Mouse (Mus musculus) T-helper 1 cell (primary cell): ENCODE data around the gene Sppl2b.

ENCODE experiments used
- in situ Hi-C: fragments of 300-600 bp; cut with MboI, MseI; formaldehyde crosslinking; loops from one replicate; pipeline ENCODE4 v1.15.1; 2025; ENCODE audit warnings: high pct_unique_total_duplicates

The Sppl2b gene

GRCm38 (mm10) chr10:80896581-80897485 is 41.8 kb downstream of the Sppl2b start:
- in situ Hi-C loops: no loop called here

GRCm38 (mm10) chr10:80897861-80898510 is 42.9 kb downstream of the Sppl2b start:
- in situ Hi-C loops: no loop called here

- in situ Hi-C loops: no loop called here
These were observed 44.0 kb downstream of the Sppl2b start for GRCm38 (mm10) chr10:80899074-80899473.

GRCm38 (mm10) chr10:80899591-80900317 is 44.7 kb downstream of the Sppl2b start:
- in situ Hi-C loops: no loop called here

- in situ Hi-C loops: no loop called here
These were observed 45.5 kb downstream of the Sppl2b start, which contains the start of gene Timm13 for GRCm38 (mm10) chr10:80900318-80901247. TSS of gene Timm13 (minus strand) at chr10:80900969.

GRCm38 (mm10) chr10:80901409-80902272 is 46.6 kb downstream of the Sppl2b start:
- in situ Hi-C loops: no loop called here

- in situ Hi-C loops: no loop called here
These were observed 47.3 kb downstream of the Sppl2b start for GRCm38 (mm10) chr10:80902273-80902940.

- in situ Hi-C loops: no loop called here
These were observed 48.2 kb downstream of the Sppl2b start for GRCm38 (mm10) chr10:80903282-80903681.

GRCm38 (mm10) chr10:80904004-80904693 is 49.1 kb downstream of the Sppl2b start:
- in situ Hi-C loops: no loop called here

GRCm38 (mm10) chr10:80904709-80905108 is 49.6 kb downstream of the Sppl2b start:
- in situ Hi-C loops: no loop called here

GRCm38 (mm10) chr10:80909375-80910162 is 54.5 kb downstream of the Sppl2b start:
- in situ Hi-C loops: no loop called here

- in situ Hi-C loops: no loop called here
These were observed 56.3 kb downstream of the Sppl2b start for GRCm38 (mm10) chr10:80911354-80911753.

- in situ Hi-C loops: no loop called here
These were observed 56.8 kb downstream of the Sppl2b start for GRCm38 (mm10) chr10:80911891-80912290.

- in situ Hi-C loops: no loop called here
These were observed 58.4 kb downstream of the Sppl2b start for GRCm38 (mm10) chr10:80913364-80914011.

GRCm38 (mm10) chr10:80914253-80914656 is 59.2 kb downstream of the Sppl2b start:
- in situ Hi-C loops: no loop called here

- in situ Hi-C loops: no loop called here
These were observed 60.2 kb downstream of the Sppl2b start for GRCm38 (mm10) chr10:80915260-80915659.

- in situ Hi-C loops: no loop called here
These were observed 60.7 kb downstream of the Sppl2b start for GRCm38 (mm10) chr10:80915736-80916135.
